Mouse (Mus musculus) bone marrow, adult 2 months (tissue): Measurements from ENCODE around the gene Ankrd12.

Source experiments
- CTCF ChIP-seq: fragments of 200-500 bp; IDR thresholded peaks from 2 replicates; pipeline ENCODE4 v1.5.1; 2011; ENCODE audit warnings: low read length, control low read depth; ENCODE audit not compliant: control insufficient read depth, insufficient read depth
- POLR2A ChIP-seq: fragments of 200-500 bp; IDR thresholded peaks from 2 replicates; pipeline ENCODE4 v1.6.1; 2011; ENCODE audit warnings: low read depth, mild to moderate bottlenecking, control low read depth, low read length, borderline replicate concordance; ENCODE audit not compliant: control insufficient read depth

DNA sequence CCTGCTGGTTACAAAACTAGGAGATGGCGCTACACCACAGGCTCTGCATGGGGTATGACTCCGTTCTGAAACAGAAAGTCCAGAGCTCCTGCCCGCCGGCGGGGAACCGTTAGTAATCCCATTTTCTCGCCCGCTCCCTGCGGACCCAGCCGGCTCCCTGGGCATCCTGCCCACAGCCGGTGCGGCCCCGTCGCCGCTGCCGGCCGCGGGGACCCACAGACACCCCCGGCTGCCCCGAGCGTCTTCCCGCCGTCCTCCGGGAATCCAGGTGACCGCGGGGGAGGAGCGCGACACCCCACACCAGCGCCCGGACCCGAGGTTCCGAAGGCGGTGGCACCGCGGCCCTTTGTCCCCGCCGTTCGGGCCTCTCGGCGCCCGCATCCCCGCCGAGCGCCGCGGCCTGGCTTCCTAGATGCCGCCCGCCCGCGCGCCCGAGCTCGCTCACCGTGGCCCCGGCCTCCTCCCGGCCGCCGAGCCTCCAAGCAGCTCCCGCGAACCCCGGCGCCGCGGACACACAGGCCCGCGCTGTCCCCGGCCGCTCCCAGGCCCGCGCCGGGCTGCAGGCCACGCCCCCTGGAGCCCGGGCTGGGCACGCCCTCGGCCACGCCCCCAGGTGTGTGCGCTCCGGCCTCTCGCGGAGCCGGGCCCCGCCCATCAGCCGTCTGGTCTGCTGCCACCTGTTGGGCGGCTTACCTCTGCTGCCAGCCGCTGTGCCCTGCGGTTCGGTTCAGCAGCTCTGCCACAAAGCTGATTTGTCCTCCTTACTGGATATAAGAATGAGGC lies 126.1 kb downstream of the Ankrd12 start, which contains the start of gene Twsg1:
- TF ChIP-seq CTCF: peak; percentile 80
- TF ChIP-seq POLR2A: peak; percentile 51; the same call in 1 of the 2 replicates
